Mouse (Mus musculus) kidney, postnatal 4 days (tissue): Measurements from ENCODE around the gene Apba2.
A peak's percentile ranks its signal among the peaks of the same experiment; 100 is the strongest.

Source experiments
- DNase-seq, 2 experiments: peaks; one replicate each; pipeline ENCODE4 v3.0.0; 2021; ENCODE audit warnings: mixed read lengths in 2 of 2

Gene Apba2

GRCm38 (mm10) chr7:64741333-64742307 is 240.1 kb downstream of the Apba2 start:
- peak; percentile 89 to 90 for DNase-seq

- DNase-seq: no peak
These were observed 242.1 kb downstream of the Apba2 start for GRCm38 (mm10) chr7:64743610-64744009.

GRCm38 (mm10) chr7:64751465-64751864 is 250.0 kb downstream of the Apba2 start:
- peak; percentile 72 to 80 for DNase-seq

GRCm38 (mm10) chr7:64752133-64752532 is 250.6 kb downstream of the Apba2 start:
- no peak for DNase-seq

- no peak for DNase-seq
These were observed 252.2 kb downstream of the Apba2 start for GRCm38 (mm10) chr7:64753678-64754077.

GRCm38 (mm10) chr7:64754161-64754560 is 252.7 kb downstream of the Apba2 start:
- peak; percentile 20 to 49 for DNase-seq

GRCm38 (mm10) chr7:64755141-64755540 is 253.6 kb downstream of the Apba2 start:
- no peak for DNase-seq

GRCm38 (mm10) chr7:64765595-64765994 is 264.1 kb downstream of the Apba2 start:
- no peak for DNase-seq

GRCm38 (mm10) chr7:64769768-64770167 is 268.3 kb downstream of the Apba2 start:
- DNase-seq: no peak

GRCm38 (mm10) chr7:64770779-64771390 is 269.4 kb downstream of the Apba2 start:
- peak; percentile 52 to 60 for DNase-seq

- no peak for DNase-seq
These were observed 272.0 kb downstream of the Apba2 start for GRCm38 (mm10) chr7:64773465-64773864.

GRCm38 (mm10) chr7:64776708-64777489 is 275.4 kb downstream of the Apba2 start:
- no peak for DNase-seq

- no peak for DNase-seq
These were observed 278.0 kb downstream of the Apba2 start for GRCm38 (mm10) chr7:64779501-64779900.

GRCm38 (mm10) chr7:64785040-64785439 is 283.5 kb downstream of the Apba2 start:
- no peak for DNase-seq

GRCm38 (mm10) chr7:64791145-64791544 is 289.6 kb downstream of the Apba2 start:
- DNase-seq: no peak

- DNase-seq: peak; percentile 21 to 37
These were observed 290.5 kb downstream of the Apba2 start for GRCm38 (mm10) chr7:64792031-64792430.

GRCm38 (mm10) chr7:64795554-64795953 is 294.0 kb downstream of the Apba2 start:
- DNase-seq: no peak
